Mouse (Mus musculus) mesoderm, embryonic 11.5 days (tissue): ENCODE data around the gene Ube2h.

Experiments used
- DNase-seq: peaks from one replicate; pipeline ENCODE4 v3.0.0-alpha.2; 2012; ENCODE audit warnings: low read depth, low spot score

Gene Ube2h

DNA sequence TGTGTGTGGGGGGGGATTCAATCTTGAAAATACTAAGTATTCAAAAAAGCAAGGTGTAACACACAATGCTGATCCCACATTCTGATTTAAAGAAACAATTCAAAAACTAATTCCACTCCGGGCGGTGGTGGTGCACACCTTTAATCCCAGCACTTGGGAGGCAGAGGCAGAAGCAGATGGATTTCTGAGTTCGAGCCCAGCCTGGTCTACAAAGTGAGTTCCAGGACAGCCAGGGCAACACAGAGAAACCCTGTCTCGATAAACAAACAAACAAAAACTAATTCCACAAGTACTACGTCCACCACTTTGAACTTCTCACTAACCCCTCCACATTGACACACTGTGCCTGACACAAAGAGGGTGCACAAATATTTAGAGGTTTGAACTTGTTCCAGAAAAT is 4.7 kb downstream of the Ube2h start:
- no peak for DNase-seq

DNA sequence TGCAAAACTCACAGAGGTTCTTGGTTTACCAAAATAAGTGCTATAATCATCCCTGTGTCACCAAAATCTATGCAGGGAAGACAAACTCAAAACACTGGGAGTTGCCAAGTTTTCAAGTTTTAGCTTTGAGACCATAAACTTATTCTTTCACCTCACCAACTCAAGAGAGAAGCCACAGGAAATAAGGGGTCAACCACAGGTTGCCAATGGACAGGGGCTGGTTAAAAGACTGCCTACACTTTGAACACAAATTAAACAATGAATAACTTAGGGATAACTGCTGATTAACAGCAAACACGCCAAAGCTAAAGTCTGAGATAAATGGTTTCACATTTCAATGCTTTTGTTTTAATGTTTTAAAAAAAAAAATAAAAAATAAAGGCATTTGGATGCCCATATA is 5.2 kb downstream of the Ube2h start:
- no peak for DNase-seq

DNA sequence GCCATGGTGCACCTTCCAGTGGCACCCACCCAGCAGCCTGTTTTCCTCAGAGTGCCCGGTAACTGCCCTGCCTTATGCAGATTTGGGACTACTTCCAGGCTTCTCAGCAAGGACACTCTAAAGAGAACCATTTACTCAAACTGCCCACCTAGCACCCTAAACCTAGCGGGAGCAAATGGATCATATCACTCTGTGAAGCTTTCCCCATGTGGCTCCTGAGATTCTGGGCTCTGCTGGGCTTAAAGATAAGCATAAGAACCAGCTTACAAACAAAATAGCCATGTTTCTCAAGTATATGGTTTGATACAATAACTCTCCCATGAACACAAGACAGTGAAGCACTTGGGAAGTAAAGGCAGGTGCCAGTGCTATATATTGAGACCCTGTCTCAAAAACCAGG is 11.8 kb downstream of the Ube2h start:
- no peak for DNase-seq

DNA sequence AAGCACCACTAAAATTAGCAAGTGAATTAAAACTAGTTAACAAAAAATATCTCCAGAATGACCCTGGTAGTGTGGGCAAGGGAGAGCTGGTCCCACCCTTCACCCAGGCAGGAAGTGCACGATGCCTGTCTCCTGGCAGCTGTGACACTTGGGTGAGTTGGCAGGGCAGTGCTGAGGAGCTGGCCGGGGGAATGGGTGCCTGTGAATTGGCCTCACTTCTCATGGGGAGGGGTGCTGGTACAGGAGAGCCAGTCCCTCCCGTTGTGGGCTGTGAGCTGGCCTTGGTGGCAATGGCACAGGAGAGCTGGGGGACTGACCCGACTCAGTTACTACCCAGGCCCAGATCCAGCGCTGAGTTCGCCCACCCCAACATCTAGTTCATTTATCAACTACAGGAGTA is 16.4 kb downstream of the Ube2h start:
- DNase-seq = no peak

DNA sequence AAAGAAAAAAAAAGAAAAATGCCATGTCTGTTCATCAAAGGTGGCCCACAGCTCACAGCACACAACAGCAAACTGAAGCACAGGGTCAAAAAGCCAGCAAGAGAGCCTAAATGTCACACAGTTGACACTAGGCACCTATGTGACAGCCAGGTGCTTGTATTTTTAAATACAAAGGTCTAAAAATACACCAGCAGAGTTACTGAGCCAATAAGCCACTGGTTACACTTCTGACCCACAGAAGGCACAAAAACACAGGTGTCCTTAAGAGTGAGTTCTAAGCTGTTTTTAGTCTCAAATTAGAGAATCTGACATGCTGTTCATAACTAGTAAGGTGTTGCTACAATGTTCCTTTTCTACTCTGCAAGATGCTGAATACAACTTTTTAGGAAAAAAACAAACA is 17.7 kb downstream of the Ube2h start:
- no peak for DNase-seq

DNA sequence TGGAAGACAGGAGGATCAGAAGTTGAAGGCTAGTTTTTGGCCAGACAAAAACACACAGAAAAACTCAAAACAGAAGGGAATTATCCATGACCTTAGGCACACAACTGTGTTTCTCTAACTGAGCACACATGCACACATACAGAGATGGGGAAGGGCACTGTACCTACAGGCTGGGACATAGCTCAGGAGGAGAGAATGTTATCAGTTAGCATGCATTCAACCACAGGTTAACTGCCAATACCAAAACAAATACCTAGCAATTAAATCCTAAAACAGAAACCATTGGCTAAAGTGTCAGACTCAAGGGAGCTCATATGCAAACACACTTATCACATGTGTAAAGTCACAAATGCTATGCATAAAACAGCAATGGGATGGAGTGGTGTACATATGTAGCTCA is 20.2 kb downstream of the Ube2h start:
- DNase-seq = no peak

DNA sequence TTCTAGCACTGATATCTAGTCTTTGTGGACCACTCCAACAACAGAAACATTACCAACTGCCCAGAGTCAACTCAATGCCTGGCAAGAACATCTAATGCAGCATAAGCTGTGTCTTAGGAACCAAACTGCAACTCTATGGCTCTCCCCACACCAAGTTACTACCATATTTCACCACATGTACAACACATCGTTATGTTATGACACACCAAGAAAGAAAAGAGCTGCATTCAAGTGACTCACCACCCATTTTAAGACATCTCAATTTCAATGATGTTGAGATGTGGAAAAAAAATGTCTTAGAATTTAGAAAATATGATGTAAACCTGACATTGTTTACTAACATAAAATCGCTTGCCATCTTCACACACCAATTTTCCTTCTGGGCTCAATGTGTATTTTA is 22.0 kb downstream of the Ube2h start:
- DNase-seq = no peak

DNA sequence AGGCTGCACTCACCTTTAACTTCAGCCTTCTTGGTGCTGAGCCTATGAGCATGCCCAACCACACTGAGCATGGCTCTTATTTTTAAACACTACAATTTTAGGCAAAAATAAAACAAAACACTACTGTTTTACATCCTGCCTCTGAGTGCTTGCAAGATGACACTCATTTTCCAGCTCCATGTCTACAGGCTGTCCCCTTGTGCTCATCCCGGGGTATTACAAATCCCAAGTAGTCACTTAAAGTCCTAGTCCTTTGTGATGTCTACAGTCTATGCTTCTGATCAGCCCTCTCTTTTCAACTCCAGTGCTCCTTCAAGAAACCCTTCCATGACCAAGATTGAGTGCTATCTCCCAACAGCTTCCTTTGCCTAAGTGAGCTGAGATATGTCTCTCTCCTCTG is 26.0 kb downstream of the Ube2h start:
- no peak for DNase-seq

DNA sequence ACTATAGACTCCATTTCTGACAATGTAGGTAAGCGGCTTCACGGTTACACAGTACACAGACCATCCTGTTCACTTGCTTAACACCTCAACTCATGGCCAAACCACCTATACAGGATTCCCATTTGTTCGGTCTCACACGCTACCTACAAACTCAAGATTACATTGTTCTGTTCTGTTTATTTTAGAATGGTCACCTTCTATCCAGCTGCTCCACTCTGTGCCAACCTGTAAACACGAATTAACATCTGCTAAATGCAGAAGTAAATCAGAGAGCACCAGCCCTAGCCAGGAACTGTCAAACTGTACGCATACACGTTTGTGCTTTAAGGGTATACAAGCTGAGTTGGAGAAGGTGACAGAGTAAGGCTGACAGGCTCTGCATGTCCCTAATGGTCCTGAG is 27.5 kb downstream of the Ube2h start:
- DNase-seq = no peak

DNA sequence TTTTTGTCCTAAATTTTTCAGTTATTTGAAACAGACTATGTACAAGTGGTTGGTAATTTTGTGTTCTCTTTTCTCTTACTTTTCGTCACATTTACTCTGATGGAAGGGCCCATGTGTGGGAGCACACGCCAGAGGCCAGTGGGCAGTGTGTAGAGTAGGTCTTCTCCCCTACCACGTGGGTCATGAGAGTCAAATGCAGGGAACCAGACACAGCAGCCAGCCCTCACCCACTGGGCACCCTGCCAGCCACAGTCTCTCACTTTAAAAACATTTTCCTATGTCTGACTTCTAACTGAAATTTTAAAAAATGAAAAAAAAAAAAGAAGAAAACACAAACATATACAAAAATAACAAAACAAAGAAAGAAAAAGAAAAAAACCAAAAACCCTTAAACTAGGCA is 28.0 kb downstream of the Ube2h start:
- DNase-seq = no peak

DNA sequence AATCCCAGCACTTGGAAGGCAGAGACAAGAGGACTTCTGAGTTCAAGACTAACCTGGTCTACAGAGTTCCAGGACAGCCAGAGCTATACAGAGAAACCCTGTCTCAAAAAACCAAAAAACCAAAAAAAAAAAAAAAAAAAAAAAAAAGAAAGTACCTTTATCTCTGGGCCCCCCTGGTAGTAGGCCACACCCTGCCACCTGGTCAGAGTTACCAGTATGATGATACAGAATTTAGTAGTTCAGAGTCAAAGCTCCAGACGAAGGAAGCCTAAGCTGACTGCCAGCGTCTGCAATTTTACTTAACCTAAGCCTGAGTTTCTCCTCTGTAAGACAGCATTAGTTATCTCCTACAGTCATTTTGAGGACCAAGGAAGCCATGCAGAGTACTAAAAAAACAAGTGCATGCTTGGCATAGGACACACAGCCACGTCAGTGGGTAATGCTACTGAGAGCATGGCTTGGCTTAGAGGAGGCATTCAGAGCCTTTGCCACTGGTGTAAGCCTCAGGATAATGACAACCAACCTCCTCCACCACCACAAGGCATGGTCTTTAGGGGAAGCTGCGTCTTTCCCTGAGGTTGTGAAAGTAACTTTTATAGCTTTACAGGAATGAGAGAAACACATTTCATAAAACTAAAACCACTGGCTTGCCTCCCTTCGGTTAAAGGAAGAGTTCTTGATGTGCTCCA is 29.0 kb downstream of the Ube2h start:
- no peak for DNase-seq

DNA sequence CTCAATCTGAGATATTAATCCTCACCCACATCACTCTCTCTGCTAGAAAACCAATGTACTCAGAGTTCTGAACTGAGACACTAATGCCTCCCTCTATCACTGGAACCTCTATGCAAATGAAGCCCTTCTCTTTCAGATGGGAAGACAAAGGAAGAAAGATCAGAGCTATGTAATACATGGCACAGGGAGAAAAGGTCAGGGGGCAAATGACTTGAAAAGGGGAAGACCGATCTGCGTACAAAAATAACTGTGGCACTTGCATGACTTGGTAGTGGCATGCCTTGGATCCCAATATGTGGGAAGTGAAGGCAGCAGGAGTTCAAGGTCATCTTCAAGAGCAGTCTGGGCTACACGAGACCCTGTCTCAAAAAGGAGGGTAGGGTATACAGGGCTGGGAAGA is 31.4 kb downstream of the Ube2h start:
- peak; percentile 12 for DNase-seq

DNA sequence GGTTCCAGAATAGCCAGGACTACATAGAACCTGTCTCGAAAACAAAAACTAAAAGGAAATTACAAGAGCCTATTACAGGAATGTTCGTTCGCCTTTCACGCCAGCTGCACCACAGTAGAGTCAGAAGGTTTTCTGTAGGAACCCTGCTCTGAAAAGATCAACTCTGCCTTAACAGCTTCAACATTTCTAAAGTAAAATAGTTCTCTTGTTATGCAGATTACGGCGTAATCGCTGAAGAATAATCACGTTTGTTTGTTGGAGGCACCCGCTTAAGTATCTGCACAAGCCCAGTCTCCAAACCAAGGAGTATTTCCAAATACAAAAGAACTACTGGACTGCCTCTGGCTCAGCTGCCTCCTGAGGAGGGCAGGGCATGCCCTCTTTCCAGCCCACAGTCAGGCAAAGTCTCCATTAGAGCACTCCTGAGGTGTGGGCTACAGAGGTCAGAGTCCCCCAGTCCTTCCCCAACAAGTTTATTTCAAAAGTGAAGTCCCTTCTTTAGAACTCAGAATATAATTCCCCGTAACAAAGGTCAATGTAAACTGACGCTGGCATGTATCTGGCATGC is 31.9 kb downstream of the Ube2h start:
- no peak for DNase-seq

DNA sequence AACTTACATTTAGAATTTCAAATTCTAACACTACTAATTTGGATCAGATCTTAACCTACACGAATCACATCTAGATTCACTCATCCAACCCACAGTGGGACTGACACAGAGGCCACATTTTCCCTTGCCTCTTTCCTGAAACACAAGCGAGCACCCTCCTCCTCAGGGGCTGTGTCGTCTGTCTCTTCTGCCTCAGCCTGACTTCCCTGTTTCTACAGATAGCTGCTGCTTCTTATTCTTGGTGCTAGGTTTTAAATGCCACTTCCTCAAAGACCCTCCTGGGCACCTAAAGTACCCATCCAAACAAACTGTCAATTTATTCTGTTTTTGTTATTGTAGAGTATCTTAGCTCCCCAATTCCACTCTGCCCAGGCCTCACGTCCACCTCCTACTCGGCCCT is 34.5 kb downstream of the Ube2h start:
- DNase-seq = no peak

DNA sequence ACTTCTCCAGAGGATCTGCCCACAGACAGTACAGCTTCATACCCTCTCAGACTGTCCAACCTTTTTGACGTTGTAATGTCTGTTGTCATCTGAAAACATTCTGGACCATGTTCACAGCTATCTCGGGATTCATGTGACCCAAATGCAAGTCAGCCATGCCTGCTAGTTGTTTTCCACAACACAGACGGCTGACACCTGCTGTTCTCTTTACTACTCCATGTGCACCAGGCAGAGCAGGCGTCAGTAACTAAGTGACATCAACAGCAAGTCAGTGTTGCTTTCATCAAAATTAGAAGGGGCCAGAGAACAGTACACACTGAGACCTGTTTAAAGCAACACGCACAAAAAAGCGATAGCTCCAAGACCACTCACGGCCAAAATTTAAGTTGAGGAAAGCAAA is 36.9 kb downstream of the Ube2h start:
- no peak for DNase-seq

DNA sequence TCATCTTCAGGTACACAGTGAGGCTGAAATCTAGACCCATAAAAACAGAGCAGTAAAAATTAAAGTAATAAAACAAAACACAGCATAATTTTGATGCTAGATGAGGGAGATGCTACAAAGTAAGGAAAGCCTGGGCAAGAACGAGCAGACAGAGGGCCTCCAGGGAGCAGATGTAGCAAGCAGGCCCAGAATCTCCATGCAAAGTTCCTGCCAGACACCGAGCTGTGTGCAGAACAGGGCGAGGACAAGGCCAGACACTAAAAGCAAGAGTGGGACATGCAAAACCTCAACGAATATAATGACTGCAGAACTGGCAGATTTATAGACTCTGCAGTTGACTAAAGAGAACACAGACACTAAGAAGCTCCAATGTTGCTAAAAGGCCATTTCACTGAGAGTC is 38.9 kb downstream of the Ube2h start:
- DNase-seq = no peak

DNA sequence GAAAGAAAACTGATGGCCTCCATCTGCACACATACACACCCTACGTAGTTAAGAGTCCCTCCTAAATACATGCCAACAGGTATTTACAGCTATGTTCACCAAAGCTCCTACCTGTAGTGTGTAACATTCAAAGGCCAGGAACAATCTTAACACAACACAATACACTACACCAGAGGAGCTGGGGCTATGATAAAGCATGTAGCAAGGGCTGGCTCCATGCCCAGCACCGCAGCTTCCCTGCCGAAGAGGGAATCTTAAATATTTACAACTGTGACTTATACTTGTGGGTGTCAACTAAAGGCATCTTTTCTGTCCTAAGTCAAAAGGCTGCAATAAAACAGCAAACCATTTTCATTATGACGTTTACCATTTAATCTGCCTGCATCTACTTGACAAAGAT is 41.3 kb downstream of the Ube2h start:
- no peak for DNase-seq

DNA sequence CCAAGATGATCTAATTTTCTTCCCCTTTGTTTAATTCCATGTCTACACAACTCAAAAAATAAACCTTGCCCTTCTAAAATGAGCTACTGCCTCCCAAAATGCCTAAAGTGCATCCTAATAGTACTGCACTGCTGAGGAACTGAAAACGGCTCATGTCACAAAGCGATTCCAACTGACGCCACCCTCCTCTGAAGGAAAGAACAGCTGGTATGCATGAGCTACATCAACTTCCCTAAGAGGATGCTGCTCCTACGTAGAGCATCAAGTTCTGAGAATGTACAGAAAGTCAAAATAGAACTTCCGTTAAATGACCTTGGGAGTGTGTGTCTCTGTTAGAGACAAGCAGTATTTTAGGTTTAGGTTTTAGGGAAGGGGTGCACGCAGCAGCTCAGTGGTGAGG is 45.1 kb downstream of the Ube2h start:
- DNase-seq = no peak

DNA sequence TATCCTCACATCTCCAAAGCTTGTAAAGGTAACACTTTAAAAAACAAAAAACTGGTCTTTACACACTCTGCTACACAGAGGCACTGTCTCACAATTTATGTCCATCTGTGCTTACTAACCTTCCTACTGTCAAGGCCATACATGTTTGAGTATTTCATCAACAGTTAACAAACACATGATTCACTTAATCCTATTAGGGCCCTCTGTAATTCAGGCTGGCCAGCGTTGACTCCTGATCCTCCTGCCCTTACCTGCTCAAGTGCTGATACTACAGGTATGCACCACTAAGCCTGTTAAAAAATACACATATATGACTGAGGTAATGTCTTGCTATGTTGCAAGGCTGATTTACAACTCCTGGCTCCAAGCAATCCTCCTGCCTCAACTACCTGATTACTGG is 46.4 kb downstream of the Ube2h start:
- no peak for DNase-seq

DNA sequence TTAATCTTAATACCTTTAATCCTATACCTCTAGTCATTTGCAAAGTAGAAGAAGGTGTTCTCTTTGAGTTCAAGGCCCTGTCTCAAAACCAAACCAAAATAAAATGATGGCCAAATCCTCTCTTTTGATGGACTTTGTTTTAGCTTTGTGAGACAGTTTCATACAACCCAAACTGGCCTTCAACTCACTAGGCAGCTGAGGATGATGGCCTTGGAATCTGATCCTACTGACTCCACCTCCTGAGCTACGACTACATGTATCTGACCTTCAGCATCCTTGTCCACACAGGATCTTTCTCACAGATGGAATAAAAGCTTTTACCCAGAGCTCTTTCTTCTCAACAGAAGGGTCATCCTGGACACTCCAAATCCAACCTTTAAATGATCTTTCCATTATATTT is 48.5 kb downstream of the Ube2h start:
- DNase-seq = no peak

DNA sequence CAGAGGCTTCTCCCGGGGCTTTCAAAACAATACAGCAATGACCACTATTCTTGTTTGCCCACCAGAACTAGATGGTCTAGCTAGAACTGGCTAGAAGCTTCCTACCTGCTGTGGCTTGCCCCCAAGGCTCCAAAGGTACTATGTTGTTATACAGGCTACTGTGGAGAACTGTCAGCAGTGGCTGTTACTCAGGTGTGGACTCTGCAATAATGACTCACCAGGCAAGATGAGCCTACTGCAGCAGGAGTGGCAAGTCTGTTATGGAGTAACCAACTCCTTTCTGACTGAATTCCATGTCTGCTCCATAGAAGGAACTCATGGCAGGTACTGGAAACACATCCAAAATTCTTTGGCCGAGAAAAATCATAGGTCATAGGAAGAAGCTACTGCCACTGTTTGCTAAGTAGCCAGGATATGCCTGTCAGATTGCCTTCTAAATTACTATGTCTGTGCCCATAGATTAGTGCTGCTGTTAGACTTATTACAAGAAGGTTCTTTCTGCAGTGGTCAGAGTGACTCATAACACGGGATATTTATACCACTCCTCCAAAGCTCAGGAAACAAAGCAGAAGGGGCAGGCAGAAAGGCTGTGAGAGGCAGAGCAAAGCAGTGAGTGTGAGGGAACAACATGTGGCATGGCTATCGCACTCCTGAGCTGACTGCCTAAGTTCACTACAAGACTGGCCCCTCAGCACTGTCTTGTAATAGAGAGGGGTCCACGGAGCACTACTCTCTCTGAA is 51.9 kb downstream of the Ube2h start:
- no peak for DNase-seq

DNA sequence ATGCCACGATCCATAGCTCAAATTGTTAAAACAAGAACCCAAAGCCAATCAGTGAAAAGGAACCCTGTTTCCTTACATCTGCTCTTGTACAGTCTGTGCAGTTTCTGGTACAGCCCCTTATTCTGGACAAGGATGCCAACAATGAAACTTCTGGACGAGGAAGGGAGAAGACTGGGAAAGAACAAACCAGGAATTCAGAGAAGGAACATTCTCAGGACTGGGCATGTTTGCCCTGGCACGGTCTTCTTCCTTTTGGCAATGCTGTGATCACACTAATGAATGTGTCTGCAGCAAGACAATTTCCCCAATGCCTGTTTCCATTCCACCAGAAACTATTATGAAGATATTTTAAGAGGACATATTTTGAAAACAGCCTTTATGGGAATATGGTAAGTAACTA is 55.6 kb downstream of the Ube2h start:
- no peak for DNase-seq

DNA sequence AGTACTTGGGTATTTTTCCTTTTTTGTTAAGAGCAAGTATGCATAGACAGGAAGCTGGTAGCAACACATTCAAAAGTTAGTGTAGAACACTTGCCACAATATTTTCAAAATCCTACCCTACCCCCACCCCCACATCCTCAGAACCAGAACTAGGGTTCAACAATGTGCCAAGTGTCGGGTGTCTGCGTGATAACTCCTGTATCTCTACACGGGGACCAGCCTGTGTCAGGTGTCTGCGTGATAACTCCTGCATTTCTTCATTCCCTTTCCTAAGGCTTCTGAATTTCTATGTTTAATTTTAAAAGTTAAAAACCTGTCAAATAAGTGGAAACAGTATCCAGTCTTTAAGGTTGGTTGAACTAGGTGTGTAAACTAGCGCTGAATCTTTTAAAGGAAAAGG is 58.4 kb downstream of the Ube2h start:
- DNase-seq = no peak
